8 mouse cellular contexts compared by ENCODE assay signal in genomic region chr2:32150135-32150534, GRCm38 (mm10). TPM values are rescaled to one million over a fixed set of nuclear protein-coding genes. Genes with fewer than 3 reads are reported as not detected.
DNase-seq lines count a peak whose midpoint lies in the region; ATAC-seq and TF ChIP-seq lines count a peak whose summit lies in the region.

No protein-coding gene starts in this region.

- TF ChIP-seq POLR2A in cerebellum, adult 2 months (IDR thresholded peaks at IDR 0.05; ENCODE audit: borderline replicate concordance, insufficient read depth, low read length) = no peak

- 27% methylated on average over 1 of the region's 1 CpGs for WGBS in cerebellum, adult 2 months
- 14% methylated on average over 1 of the region's 1 CpGs for WGBS in limb, embryonic 13.5 days
- 31% methylated on average over 1 of the region's 1 CpGs for WGBS in stomach, embryonic 14.5 days

- no peaks in the 10 kb centered on the region for H3K9me3 ChIP-seq in megakaryocyte, embryonic 14.5 days
- no peaks in the 10 kb centered on the region for H3K9me3 ChIP-seq in limb, embryonic 13.5 days
- no peaks in the 10 kb centered on the region for H3K9me3 ChIP-seq in stomach, embryonic 14.5 days (ENCODE audit: control insufficient read depth, low read depth, low read length)

- no peaks in the 10 kb centered on the region for H3K36me3 ChIP-seq in megakaryocyte, embryonic 14.5 days (replicated peaks; ENCODE audit: low read length)
- H3K36me3 ChIP-seq in limb, embryonic 13.5 days = no peaks in the 10 kb centered on the region
- no peaks in the 10 kb centered on the region for H3K36me3 ChIP-seq in stomach, embryonic 14.5 days (ENCODE audit: control insufficient read depth, insufficient read depth, low read length)

- peak overlapping the region; percentile 99 for H3K9ac ChIP-seq in limb, embryonic 13.5 days
- H3K9ac ChIP-seq in stomach, embryonic 14.5 days (replicated peaks; ENCODE audit: low read depth, low read length) = peak overlapping the region; percentile 100; the same call in 1 of the 2 replicates

- peak overlapping the region; percentile 90 for H3K27ac ChIP-seq in cerebellum, adult 2 months (ENCODE audit: insufficient read depth, low read length)
- H3K27ac ChIP-seq in limb, embryonic 13.5 days = peak overlapping the region; percentile 99; the same call in 1 of the 2 replicates
- H3K27ac ChIP-seq in stomach, embryonic 14.5 days (ENCODE audit: low read length) = peak overlapping the region; percentile 78

- H3K27me3 ChIP-seq in cerebellum, adult 2 months (ENCODE audit: control insufficient read depth, insufficient read depth, low read length) = no peaks in the 10 kb centered on the region
- H3K27me3 ChIP-seq in megakaryocyte, embryonic 14.5 days (replicated peaks) = no peaks in the 10 kb centered on the region
- H3K27me3 ChIP-seq in limb, embryonic 13.5 days = no peaks in the 10 kb centered on the region
- no peaks in the 10 kb centered on the region for H3K27me3 ChIP-seq in stomach, embryonic 14.5 days (ENCODE audit: control insufficient read depth, insufficient read depth, low read length)

- peaks cover 7% of the 10 kb centered on the region for H3K4me1 ChIP-seq in cerebellum, adult 2 months (ENCODE audit: control insufficient read depth, insufficient read depth, low read length)
- peaks cover 53% of the 10 kb centered on the region for H3K4me1 ChIP-seq in megakaryocyte, embryonic 14.5 days
- peaks cover 39% of the 10 kb centered on the region for H3K4me1 ChIP-seq in limb, embryonic 13.5 days
- peaks cover 27% of the 10 kb centered on the region for H3K4me1 ChIP-seq in stomach, embryonic 14.5 days (ENCODE audit: control insufficient read depth, insufficient read depth, low read length)

- DNase-seq in cerebellum, adult 2 months = no peak
- no peak for DNase-seq in cerebellum, adult 9-10 months
- DNase-seq in adrenal gland, postnatal 10 days = no peak

- TF ChIP-seq CTCF in cerebellum, adult 2 months (IDR thresholded peaks at IDR 0.05; ENCODE audit: borderline replicate concordance, insufficient read depth, low read depth, low read length) = no peak

- H3K4me2 ChIP-seq in limb, embryonic 13.5 days (replicated peaks) = peak overlapping the region; percentile 96
- H3K4me2 ChIP-seq in stomach, embryonic 14.5 days (replicated peaks; ENCODE audit: low read depth, low read length) = peak overlapping the region; percentile 93

- H3K4me3 ChIP-seq in cerebellum, adult 2 months (replicated peaks; ENCODE audit: insufficient read depth, low read depth, low read length) = peak overlapping the region; percentile 84
- peak overlapping the region; percentile 97 for H3K4me3 ChIP-seq in megakaryocyte, embryonic 14.5 days (replicated peaks)
- H3K4me3 ChIP-seq in limb, embryonic 13.5 days = peak overlapping the region; percentile 92
- H3K4me3 ChIP-seq in stomach, embryonic 14.5 days (ENCODE audit: low read depth, low read length) = peak overlapping the region; percentile 75; the same call in 1 of the 2 replicates

- no peak for ATAC-seq in megakaryocyte, adult 5-6 weeks (ENCODE audit: poor library complexity, severe bottlenecking)
- no peak for ATAC-seq in limb, embryonic 13.5 days (ENCODE audit: low FRiP score, low read depth)
- ATAC-seq in stomach, embryonic 14.5 days (ENCODE audit: insufficient number of reproducible peaks, insufficient read depth, low FRiP score, low read depth) = no peak
- ATAC-seq in megakaryocyte progenitor cell, adult 5-6 weeks (replicated peaks; ENCODE audit: poor library complexity) = no peak

RNA-seq across cellular contexts. Expression of gene Prrc2b, which starts 0.7 kb away (rescaled TPM):
- 88.9 and 95.6 TPM in 2 replicates for polyA plus RNA-seq in cerebellum, adult 2 months (2012; rRNA removed)
- polyA plus RNA-seq in megakaryocyte, embryonic 14.5 days (2012; ENCODE audit: insufficient read depth, low replicate concordance) = 20.7 and 115 TPM in 2 replicates
- total RNA-seq in megakaryocyte, adult 5-6 weeks (2015) = 26.9 and 27.2 TPM in 2 replicates
- total RNA-seq in megakaryocyte, adult 5-6 weeks (2017) = 11.5 and 13.9 TPM in 2 replicates
- polyA plus RNA-seq in limb, embryonic 13.5 days (2015; fragmentation: Nextera tagmentation; extraction: Ambion mirVana) = 49.0 and 52.7 TPM in 2 replicates
- polyA plus RNA-seq in stomach, embryonic 14.5 days (2014; fragmentation: Nextera tagmentation; extraction: Ambion mirVana) = 54.2 and 59.8 TPM in 2 replicates
- total RNA-seq in adrenal gland, postnatal 10 days (2021) = 100 to 1,000 TPM in 1 of 2 experiments, 10 to 100 TPM in 1; 83.4 to 102 TPM
- 37.5 and 37.8 TPM in 2 replicates for total RNA-seq in megakaryocyte progenitor cell, adult 5-6 weeks (2015)
- 16.6 and 18.2 TPM in 2 replicates for total RNA-seq in megakaryocyte progenitor cell, adult 5-6 weeks (2017)

RNA-seq across cellular contexts. Expression of gene Plpp7, which starts 54.8 kb away (rescaled TPM):
- polyA plus RNA-seq in cerebellum, adult 2 months (2012; rRNA removed) = 41.3 and 45.0 TPM in 2 replicates
- polyA plus RNA-seq in megakaryocyte, embryonic 14.5 days (2012; ENCODE audit: insufficient read depth, low replicate concordance) = 3.3 and 17.4 TPM in 2 replicates
- 0.14 and 0.33 TPM in 2 replicates for total RNA-seq in megakaryocyte, adult 5-6 weeks (2015)
- 0.24 and 1.2 TPM in 2 replicates for total RNA-seq in megakaryocyte, adult 5-6 weeks (2017)
- 7.3 and 8.3 TPM in 2 replicates for polyA plus RNA-seq in limb, embryonic 13.5 days (2015; fragmentation: Nextera tagmentation; extraction: Ambion mirVana)
- 3.3 and 4.5 TPM in 2 replicates for polyA plus RNA-seq in stomach, embryonic 14.5 days (2014; fragmentation: Nextera tagmentation; extraction: Ambion mirVana)
- total RNA-seq in adrenal gland, postnatal 10 days (2021) = 1 to 10 TPM; 3.9 to 8.6 TPM
- total RNA-seq in megakaryocyte progenitor cell, adult 5-6 weeks (2015) = 1.4 TPM in 2 replicates
- total RNA-seq in megakaryocyte progenitor cell, adult 5-6 weeks (2017) = 0.54 and 2.5 TPM in 2 replicates
